27 mouse cellular contexts compared by ENCODE assay signal in genomic region chr1:86277055-86277454, GRCm38 (mm10). TPM values are rescaled to one million over a fixed set of nuclear protein-coding genes. Genes with fewer than 3 reads are reported as not detected.
A peak's percentile ranks its signal among the peaks of the same experiment; 100 is the strongest.
DNase-seq lines count a peak whose midpoint lies in the region; ATAC-seq and TF ChIP-seq lines count a peak whose summit lies in the region.
"Had no signal": no experiment of that assay in that cellular context is flagged by ENCODE, and none has a peak within 500 bp of the region (broad histone marks: within the 10 kb centered on the region; RNA-seq: fewer than 3 reads in every experiment).

No protein-coding gene starts in this region.

- no peak overlapping the region for H3K9ac ChIP-seq in heart, embryonic 11.5 days (ENCODE audit: low read depth, low read length)
- no peak overlapping the region for H3K9ac ChIP-seq in CH12.LX (ENCODE audit: insufficient read depth, low read depth)
- H3K9ac ChIP-seq in stomach, embryonic 15.5 days, result no peak overlapping the region
- H3K9ac ChIP-seq: embryonic facial prominence, embryonic 15.5 days; forebrain, embryonic 13.5 days; heart, embryonic 12.5 days; hindbrain, embryonic 15.5 days; limb, embryonic 13.5 days; lung, embryonic 15.5 days; neural tube, embryonic 12.5 days had no signal

- ATAC-seq in heart, embryonic 11.5 days (replicated peaks; ENCODE audit: insufficient number of reproducible peaks, low FRiP score, low TSS enrichment), result 0 out of 2 replicates have a peak, but pooled peaks have one; percentile 31
- peak; percentile 9; the same call in 1 of the 2 replicates for ATAC-seq in stomach, embryonic 15.5 days (ENCODE audit: insufficient read depth, low FRiP score, low read depth)
- ATAC-seq in erythroblast, adult 5-6 weeks (replicated peaks; ENCODE audit: low FRiP score, poor library complexity, severe bottlenecking), result no peak
- ATAC-seq: forebrain, embryonic 13.5 days; inflammation-experienced regulatory T-cells, adult 6 months; midbrain, embryonic 16.5 days had no signal

- dilution Hi-C loops in CH12.LX (cut with MboI; ENCODE audit: extremely low pct_ligation_motif_present, extremely low pct_unique_long_range_greater_than_20kb, low sequenced_read_pairs), result no loop called here

- no peaks in the 10 kb centered on the region for H3K9me3 ChIP-seq in heart, embryonic 11.5 days (replicated peaks; ENCODE audit: control insufficient read depth, low read length)
- H3K9me3 ChIP-seq in CH12.LX (replicated peaks; ENCODE audit: low read length), result peaks cover 4% of the 10 kb centered on the region
- no peaks in the 10 kb centered on the region for H3K9me3 ChIP-seq in limb, embryonic 10.5 days (replicated peaks)
- H3K9me3 ChIP-seq in stomach, embryonic 15.5 days, result no peaks in the 10 kb centered on the region
- H3K9me3 ChIP-seq: embryonic facial prominence, embryonic 15.5 days; forebrain, embryonic 13.5 days; heart, embryonic 12.5 days; hindbrain, embryonic 15.5 days; limb, embryonic 13.5 days; lung, embryonic 15.5 days; midbrain, embryonic 10.5 days; neural tube, embryonic 12.5 days had no signal

- TF ChIP-seq CTCF in CH12.LX (conservative IDR thresholded peaks at IDR 0.05 in 1 of 2, IDR thresholded peaks at IDR 0.05 in 1 of 2; ENCODE audit: low read depth in 2 of 2, low read length in 2 of 2), result no peak

- no peak for TF ChIP-seq RAD21 in CH12.LX (IDR thresholded peaks at IDR 0.05; ENCODE audit: low read depth, low read length)

- H3K36me3 ChIP-seq in heart, embryonic 11.5 days (ENCODE audit: control insufficient read depth, insufficient read depth, low read length), result no peaks in the 10 kb centered on the region
- H3K36me3 ChIP-seq in CH12.LX (replicated peaks in 1 of 2; ENCODE audit: control insufficient read depth in 1 of 2, insufficient read depth in 1 of 2, low read length in 1 of 2), result no peaks in the 10 kb centered on the region
- H3K36me3 ChIP-seq in limb, embryonic 10.5 days, result no peaks in the 10 kb centered on the region
- no peaks in the 10 kb centered on the region for H3K36me3 ChIP-seq in stomach, embryonic 15.5 days
- H3K36me3 ChIP-seq: embryonic facial prominence, embryonic 15.5 days; heart, embryonic 12.5 days; hindbrain, embryonic 15.5 days; limb, embryonic 13.5 days; lung, embryonic 15.5 days; midbrain, embryonic 10.5 days; neural tube, embryonic 12.5 days had no signal

- no peak overlapping the region for H3K4me2 ChIP-seq in heart, embryonic 11.5 days
- H3K4me2 ChIP-seq in CH12.LX (ENCODE audit: insufficient read depth, low read depth, poor library complexity, severe bottlenecking), result peak overlapping the region; percentile 25; the same call in 1 of the 2 replicates
- H3K4me2 ChIP-seq in stomach, embryonic 15.5 days, result no peak overlapping the region
- H3K4me2 ChIP-seq: embryonic facial prominence, embryonic 15.5 days; forebrain, embryonic 13.5 days; heart, embryonic 12.5 days; hindbrain, embryonic 15.5 days; limb, embryonic 13.5 days; liver, embryonic 11.5 days; lung, embryonic 15.5 days; neural tube, embryonic 12.5 days had no signal

- no peak for TF ChIP-seq POLR2A in CH12.LX (IDR thresholded peaks at IDR 0.05; ENCODE audit: low read depth, low read length)

- no peak overlapping the region for H3K4me3 ChIP-seq in heart, embryonic 11.5 days (ENCODE audit: low read depth, low read length)
- no peak overlapping the region for H3K4me3 ChIP-seq in CH12.LX (replicated peaks in 1 of 3; ENCODE audit: low read depth in 2 of 3, low read length in 2 of 3, poor library complexity in 1 of 3)
- no peak overlapping the region for H3K4me3 ChIP-seq in limb, embryonic 10.5 days
- no peak overlapping the region for H3K4me3 ChIP-seq in stomach, embryonic 15.5 days (replicated peaks)
- H3K4me3 ChIP-seq: embryonic facial prominence, embryonic 15.5 days; forebrain, embryonic 13.5 days; heart, embryonic 12.5 days; hindbrain, embryonic 15.5 days; limb, embryonic 13.5 days; lung, embryonic 15.5 days; midbrain, embryonic 10.5 days; neural tube, embryonic 12.5 days had no signal

- DNase-seq in heart, postnatal 14 days, result no peak
- no peak for DNase-seq in CH12.LX (ENCODE audit: extremely low read depth)
- no peak for DNase-seq in limb, embryonic 10.5 days (ENCODE audit: low spot score)
- DNase-seq in right cerebral cortex, adult 18-20 months, result no peak
- DNase-seq: adrenal gland, postnatal 25 days; cerebellum, adult 11-12 months; cerebellum, postnatal 10 days; gastrocnemius, postnatal 14 days; kidney, adult 9 months; kidney, postnatal 10 days; layer of hippocampus, adult 9-11 months; right cerebral cortex, postnatal 4 days; thymus, postnatal 14 days had no signal

- no peaks in the 10 kb centered on the region for H3K27me3 ChIP-seq in heart, embryonic 11.5 days (ENCODE audit: control insufficient read depth, insufficient read depth, low read length)
- no peaks in the 10 kb centered on the region for H3K27me3 ChIP-seq in CH12.LX (replicated peaks)
- H3K27me3 ChIP-seq in limb, embryonic 10.5 days (ENCODE audit: low read depth, poor library complexity, severe bottlenecking), result no peaks in the 10 kb centered on the region
- no peaks in the 10 kb centered on the region for H3K27me3 ChIP-seq in stomach, embryonic 15.5 days (replicated peaks)
- H3K27me3 ChIP-seq: embryonic facial prominence, embryonic 15.5 days; forebrain, embryonic 13.5 days; heart, embryonic 12.5 days; hindbrain, embryonic 15.5 days; limb, embryonic 13.5 days; lung, embryonic 15.5 days; neural tube, embryonic 12.5 days had no signal

- in situ Hi-C loops in CH12.LX (cut with MboI; ENCODE audit: low pct_ligation_motif_present, low pct_unique_long_range_greater_than_20kb, low sequenced_read_pairs), result no loop called here

- no peaks in the 10 kb centered on the region for H3K79me2 ChIP-seq in CH12.LX (replicated peaks; ENCODE audit: control insufficient read depth, extremely low read depth, insufficient read depth, poor library complexity, severe bottlenecking)

- intact Hi-C loops in heart, postnatal 14 days (cut with DNase I), result no loop called here

- no peak overlapping the region for H3K27ac ChIP-seq in heart, embryonic 11.5 days (ENCODE audit: low read depth, low read length)
- no peak overlapping the region for H3K27ac ChIP-seq in CH12.LX (ENCODE audit: insufficient read depth, low read depth)
- H3K27ac ChIP-seq in limb, embryonic 10.5 days, result peak overlapping the region; percentile 6; the same call in 1 of the 2 replicates
- no peak overlapping the region; the same call in 1 of the 2 replicates for H3K27ac ChIP-seq in stomach, embryonic 15.5 days
- H3K27ac ChIP-seq: embryonic facial prominence, embryonic 15.5 days; forebrain, embryonic 13.5 days; hindbrain, embryonic 15.5 days; limb, embryonic 13.5 days; lung, embryonic 15.5 days; midbrain, embryonic 10.5 days; neural tube, embryonic 12.5 days had no signal

- no peak for TF ChIP-seq EP300 in CH12.LX (IDR thresholded peaks at IDR 0.05; ENCODE audit: low read length)

- H3K4me1 ChIP-seq in heart, embryonic 11.5 days (ENCODE audit: control insufficient read depth, insufficient read depth, low read length), result no peaks in the 10 kb centered on the region
- H3K4me1 ChIP-seq in CH12.LX (ENCODE audit: control insufficient read depth in 1 of 2, insufficient read depth in 2 of 2), result peaks cover 3 to 11% of the 10 kb centered on the region in 2 experiments; a peak in 2 of 4 replicates
- H3K4me1 ChIP-seq in limb, embryonic 10.5 days, result peaks cover 17% of the 10 kb centered on the region
- H3K4me1 ChIP-seq in stomach, embryonic 15.5 days, result no peaks in the 10 kb centered on the region
- H3K4me1 ChIP-seq: embryonic facial prominence, embryonic 15.5 days; forebrain, embryonic 13.5 days; heart, embryonic 12.5 days; hindbrain, embryonic 15.5 days; lung, embryonic 15.5 days; neural tube, embryonic 12.5 days had no signal

- WGBS in heart, embryonic 11.5 days (ENCODE audit: insufficient replicate concordance), result 81% methylated on average over 5 of the region's 5 CpGs
- 81% methylated on average over 5 of the region's 5 CpGs for WGBS in limb, embryonic 10.5 days
- WGBS in stomach, embryonic 15.5 days, result 79% methylated on average over 5 of the region's 5 CpGs

TF ChIP-seq in CH12.LX, 34 proteins besides CTCF, POLR2A, EP300 and RAD21:
- TF ChIP-seq RCOR1 (conservative IDR thresholded peaks at IDR 0.05; ENCODE audit: low read depth, low read length), result no peak
- TF ChIP-seq ZNF384 (IDR thresholded peaks at IDR 0.05; ENCODE audit: low read depth, low read length), result no peak
- no peak for TF ChIP-seq MEF2A (IDR thresholded peaks at IDR 0.05; ENCODE audit: borderline replicate concordance, low read depth, low read length)
- no peak for TF ChIP-seq POLR2AphosphoS2 (IDR thresholded peaks at IDR 0.05; ENCODE audit: low read depth, low read length)
- no peak for TF ChIP-seq JUN (IDR thresholded peaks at IDR 0.05; ENCODE audit: insufficient read depth, low read depth, low read length)
- TF ChIP-seq HCFC1 (IDR thresholded peaks at IDR 0.05; ENCODE audit: low read depth, low read length), result no peak
- no peak for TF ChIP-seq E2F4 (IDR thresholded peaks at IDR 0.05; ENCODE audit: insufficient replicate concordance, low read depth, low read length)
- TF ChIP-seq GABPA (IDR thresholded peaks at IDR 0.05; ENCODE audit: insufficient replicate concordance, low read depth, low read length), result no peak

RNA-seq across cellular contexts. Expression of gene B3gnt7, which starts 25.6 kb away (rescaled TPM):
- 7.0 and 7.7 TPM in 2 replicates for polyA plus RNA-seq in heart, embryonic 11.5 days (2014; fragmentation: Nextera tagmentation; extraction: Ambion mirVana)
- total RNA-seq in heart, postnatal 14 days (2021), result under 1 TPM; 0.54 to 0.57 TPM
- total RNA-seq in CH12.LX (2012; rRNA removed) (0.08 and 0.17 TPM in 2 replicates), CH12.LX (2014; rRNA removed) (not detected in 2 replicates)
- polyA plus RNA-seq in CH12.LX (2012; ENCODE audit: insufficient read length, low read depth), result not detected in 2 replicates
- 3.4 and 3.9 TPM in 2 replicates for polyA plus RNA-seq in limb, embryonic 10.5 days (2016; fragmentation: Nextera tagmentation; extraction: Ambion mirVana)
- 4.6 and 5.5 TPM in 2 replicates for polyA plus RNA-seq in stomach, embryonic 15.5 days (2015; fragmentation: Nextera tagmentation; extraction: Ambion mirVana)
- total RNA-seq in erythroblast, adult 5-6 weeks (2015; ENCODE audit: low replicate concordance), result 1.3 TPM in 1 of 2 replicates, not detected in the other
- total RNA-seq in erythroblast, adult 5-6 weeks (2017; ENCODE audit: low replicate concordance), result not detected in 2 replicates
- polyA plus RNA-seq: inflammation-experienced regulatory T-cells, adult 6 months had no signal
